Mouse (Mus musculus) midbrain, embryonic 16.5 days (tissue): ENCODE results near the gene Atg4d. TPM values are rescaled to one million over a fixed set of nuclear protein-coding genes. Genes with fewer than 3 reads are reported as not detected.
"Not testable (repeated sequence)": the region's sequence is repeated elsewhere in the genome, so short reads cannot be mapped to it uniquely, and the experiment has no call there.

Source experiments
- ATAC-seq: fragments of 200-750 bp; cut with Nextera tagmentation; 2 replicates; pipeline ENCODE4 v1.8.0; 2017; ENCODE audit warnings: moderate TSS enrichment
- H3K27ac ChIP-seq: fragments of 300-500 bp; sonication (generic); 2 replicates; pipeline ENCODE4 v1.5.1; 2014; ENCODE audit warnings: mild to moderate bottlenecking, low read length, mixed read lengths
- H3K27me3 ChIP-seq: fragments of 300-500 bp; sonication (generic); 2 replicates; pipeline ENCODE4 v1.6.1; 2014; ENCODE audit warnings: low read depth, low read length, mixed read lengths; ENCODE audit not compliant: control insufficient read depth, insufficient read depth
- H3K36me3 ChIP-seq: fragments of 300-500 bp; sonication (generic); 2 replicates; pipeline ENCODE4 v1.6.1; 2014; ENCODE audit warnings: mild to moderate bottlenecking, low read length, moderate library complexity, mixed read lengths; ENCODE audit not compliant: control insufficient read depth, insufficient read depth
- H3K4me1 ChIP-seq: fragments of 300-500 bp; sonication (generic); 2 replicates; pipeline ENCODE4 v1.6.1; 2014; ENCODE audit warnings: mild to moderate bottlenecking, low read length, mixed read lengths; ENCODE audit not compliant: control insufficient read depth, insufficient read depth
- H3K4me2 ChIP-seq: fragments of 300-500 bp; sonication (generic); 2 replicates; pipeline ENCODE4 v1.6.1; 2014; ENCODE audit warnings: mild to moderate bottlenecking, low read length, mixed read lengths
- H3K4me3 ChIP-seq: fragments of 300-500 bp; sonication (generic); 2 replicates; pipeline ENCODE4 v1.5.1; 2014; ENCODE audit warnings: low read depth, mild to moderate bottlenecking, low read length, moderate library complexity, mixed read lengths
- H3K9ac ChIP-seq: fragments of 300-500 bp; sonication (generic); 2 replicates; pipeline ENCODE4 v1.6.1; 2014; ENCODE audit warnings: low read depth, low read length, mixed read lengths
- H3K9me3 ChIP-seq: fragments of 300-500 bp; sonication (generic); replicated peaks from 2 replicates; pipeline ENCODE4 v1.6.1; 2014; ENCODE audit warnings: mild to moderate bottlenecking, low read length, mixed read lengths; ENCODE audit not compliant: control insufficient read depth, poor library complexity, severe bottlenecking
- WGBS: fragments of 180-500 bp; shearing (Covaris S2); extraction: QIAGEN DNeasy Blood & Tissue Kit; methylation state at CpG from one replicate; pipeline ENCODE4 v1.1.7; 2014; 5-methylcytosine and 5-hydroxymethylcytosine counted together
- polyA plus RNA-seq: library from polyadenylated mRNA; unstranded; fragments of >200 nt; fragmentation: Nextera tagmentation; extraction: Ambion mirVana; gene quantifications from 2 replicates; pipeline ENCODE4 v1.2.1, GENCODE M21; 2015

The Atg4d gene
- polyA plus RNA-seq, 1 experiment from 2014 or later, result 43.0 TPM

- Histone ChIP-seq H3K4me3 (peak overlapping the region; percentile 64), H3K27ac (peak overlapping the region; percentile 63; the same call in 1 of the 2 replicates), H3K9ac (peak overlapping the region; percentile 80), H3K4me2 (peak overlapping the region; percentile 60), H3K9me3 (no peaks in the 10 kb centered on the region), H3K27me3 (no peaks in the 10 kb centered on the region), H3K36me3 (no peaks in the 10 kb centered on the region), H3K4me1 (peaks cover 13% of the 10 kb centered on the region)
- peak; percentile 54 for ATAC-seq
- whole genome bisulfite sequencing, result 11% methylated on average over 4 of the region's 4 CpGs
These were observed 55.2 kb downstream of the Atg4d start for GRCm38 (mm10) chr9:21320280-21320618.

DNA sequence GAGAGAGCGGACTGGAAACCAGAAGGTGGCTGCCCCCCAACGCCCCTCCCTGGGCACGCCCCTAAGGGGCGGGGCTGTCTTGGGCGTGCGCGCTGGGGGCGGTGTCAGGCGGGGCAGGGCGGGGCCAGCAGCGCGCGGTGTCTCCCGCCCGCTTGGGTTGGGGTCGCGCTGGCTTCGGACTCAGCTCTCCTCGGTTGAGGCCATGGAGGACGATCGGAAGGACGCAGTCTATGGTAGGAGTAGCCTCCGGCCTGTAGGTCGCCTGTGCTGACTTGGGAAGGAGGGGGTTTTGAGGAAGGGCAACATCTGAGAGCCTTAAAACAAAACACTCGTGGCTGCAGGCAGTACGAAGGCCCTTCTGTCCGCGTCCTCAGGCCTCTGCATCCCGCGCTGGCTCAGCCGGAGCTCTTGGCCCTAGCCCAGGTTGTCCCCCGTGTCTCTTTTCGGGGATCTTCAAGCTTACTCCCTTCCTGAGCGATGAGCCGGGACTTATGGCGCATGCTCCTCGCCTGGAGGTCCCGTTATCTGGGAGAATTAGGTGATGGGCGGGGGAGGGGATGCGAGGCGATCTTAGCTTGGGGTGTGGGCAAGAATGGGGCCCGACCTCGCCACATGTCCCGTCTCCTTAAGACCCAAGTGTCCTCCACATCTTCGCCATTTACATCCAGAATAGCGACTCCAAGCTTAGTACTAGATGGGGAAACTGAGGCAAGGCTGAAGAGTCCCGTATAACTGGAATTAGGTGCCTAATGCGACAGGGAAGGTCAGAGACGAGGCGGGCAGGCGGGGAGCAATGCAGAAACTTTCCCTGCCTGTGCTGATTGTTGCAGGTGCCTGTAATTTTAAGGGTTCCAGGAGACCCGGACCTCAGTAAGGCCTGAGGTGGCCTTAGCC is 55.8 kb downstream of the Atg4d start, which contains the start of gene Slc44a2:
Gene Slc44a2, plus strand, starts transcription at position 80 of the 894 bp plus-strand sequence.
- Histone ChIP-seq H3K36me3 (no peaks in the 10 kb centered on the region), H3K4me2 (peak within 1 kb of the TSS; percentile 60), H3K27me3 (no peaks in the 10 kb centered on the region), H3K4me1 (peaks cover 13% of the 10 kb centered on the region), H3K27ac (peak within 1 kb of the TSS; percentile 63), H3K4me3 (peak within 1 kb of the TSS; percentile 64), H3K9ac (peak within 1 kb of the TSS; percentile 80), H3K9me3 (no peaks in the 10 kb centered on the region)
- peak; percentile 94 for ATAC-seq
- under 1% methylated on average over 52 of the region's 52 CpGs for WGBS

- 16% methylated on average over 6 of the region's 6 CpGs for WGBS
These were observed 56.4 kb downstream of the Atg4d start for GRCm38 (mm10) chr9:21321513-21321835.

DNA sequence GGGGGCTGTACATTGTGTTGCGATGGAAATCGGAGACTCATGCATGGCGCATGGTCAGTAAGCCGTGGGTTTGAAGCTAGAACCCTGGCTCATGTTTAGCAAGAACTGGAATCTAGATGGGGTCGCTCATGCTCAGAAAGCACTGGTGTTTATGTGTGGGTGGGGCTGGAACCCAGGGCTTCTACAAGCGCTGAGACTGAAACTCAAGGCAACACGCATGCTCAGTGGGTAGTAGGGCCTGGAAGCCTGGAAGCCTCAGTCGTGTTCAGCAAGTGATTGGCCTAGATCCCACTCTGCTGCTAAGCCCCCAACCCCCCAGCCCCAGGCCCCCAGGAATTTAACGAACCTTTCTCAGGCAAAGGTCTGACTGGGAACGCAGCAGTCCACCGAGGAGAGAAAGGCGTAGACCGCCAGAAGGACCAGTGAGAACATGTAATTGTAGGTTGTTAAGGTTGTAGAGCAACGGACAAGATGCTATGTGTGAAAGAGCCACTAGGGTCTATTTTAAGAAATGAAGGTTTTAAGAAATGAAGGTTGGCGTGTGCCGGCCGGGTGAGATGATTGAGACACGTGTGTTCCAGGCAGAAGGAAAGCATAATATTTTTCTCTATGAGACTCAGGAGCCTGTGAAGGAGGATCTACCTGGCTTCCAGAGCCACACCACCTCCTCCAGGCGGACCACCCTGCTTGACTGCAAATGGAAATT is 57.3 kb downstream of the Atg4d start:
- no peaks in the 10 kb centered on the region for H3K36me3 ChIP-seq
- H3K4me3 ChIP-seq, result no peak overlapping the region
- ATAC-seq, result no peak
- H3K9me3 ChIP-seq, result no peaks in the 10 kb centered on the region
- H3K4me1 ChIP-seq, result peaks cover 13% of the 10 kb centered on the region
- no peak overlapping the region for H3K9ac ChIP-seq
- H3K27ac ChIP-seq, result no peak overlapping the region
- peak overlapping the region; percentile 60; the same call in 1 of the 2 replicates for H3K4me2 ChIP-seq
- H3K27me3 ChIP-seq, result no peaks in the 10 kb centered on the region
- 86% methylated on average over 19 of the region's 19 CpGs for WGBS

More at GRCm38 (mm10) chr9:21321513-21321835, 56.4 kb downstream of the Atg4d start:
- Histone ChIP-seq H3K36me3 (no peaks in the 10 kb centered on the region), H3K4me2 (peak overlapping the region; percentile 60), H3K4me1 (peaks cover 13% of the 10 kb centered on the region), H3K27ac (no peak overlapping the region), H3K9me3 (no peaks in the 10 kb centered on the region), H3K9ac (peak overlapping the region; percentile 80), H3K27me3 (no peaks in the 10 kb centered on the region), H3K4me3 (peak overlapping the region; percentile 64)
- ATAC-seq, result no peak

GRCm38 (mm10) chr9:21322917-21323297 is 57.8 kb downstream of the Atg4d start:
- WGBS, result 94% methylated on average over 8 of the region's 8 CpGs
- not testable (repeated sequence) for H3K36me3 ChIP-seq, H3K4me2 ChIP-seq, H3K9ac ChIP-seq, H3K27me3 ChIP-seq, H3K4me3 ChIP-seq, H3K27ac ChIP-seq, H3K9me3 ChIP-seq, ATAC-seq
- peaks cover 13% of the 10 kb centered on the region for H3K4me1 ChIP-seq

DNA sequence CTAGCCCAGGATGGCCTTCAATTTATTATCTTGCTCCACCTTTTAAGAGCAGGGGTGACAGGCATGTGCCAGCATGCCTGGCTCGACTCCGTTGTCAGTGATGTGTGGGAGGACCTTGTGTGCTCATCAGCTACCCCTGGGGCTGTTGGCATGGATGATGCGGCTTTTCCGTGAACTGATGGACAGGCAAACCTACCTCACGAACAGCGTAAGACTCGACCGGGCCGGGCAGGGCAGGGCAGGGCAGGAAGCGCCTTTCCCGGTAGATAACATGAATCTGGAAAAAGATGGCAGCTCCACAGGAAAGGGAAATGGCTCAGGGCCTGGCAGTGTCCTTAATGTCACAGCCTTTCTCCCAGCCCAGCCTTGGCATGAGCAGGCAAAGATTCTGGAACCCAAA is 59.2 kb downstream of the Atg4d start:
- no peaks in the 10 kb centered on the region for H3K27me3 ChIP-seq
- H3K4me3 ChIP-seq, result no peak overlapping the region
- no peak for ATAC-seq
- H3K4me1 ChIP-seq, result peaks cover 13% of the 10 kb centered on the region
- H3K36me3 ChIP-seq, result no peaks in the 10 kb centered on the region
- no peak overlapping the region for H3K27ac ChIP-seq
- no peaks in the 10 kb centered on the region for H3K9me3 ChIP-seq
- no peak overlapping the region for H3K4me2 ChIP-seq
- WGBS, result 93% methylated on average over 11 of the region's 11 CpGs
- no peak overlapping the region for H3K9ac ChIP-seq

Other genes starting within 250 kb of the Atg4d start
- 3.0 and 3.1 TPM in 2 replicates for gene Icam1, start 249.3 kb upstream of the Atg4d start, polyA plus RNA-seq
- 0.24 TPM in 1 of 2 replicates, not detected in the other for gene Icam4, start 235.9 kb upstream of the Atg4d start, polyA plus RNA-seq
- 2.2 and 2.5 TPM in 2 replicates for gene Icam5, start 233.2 kb upstream of the Atg4d start, polyA plus RNA-seq
- 0.78 and 1.6 TPM in 2 replicates for gene Zglp1, start 198.2 kb upstream of the Atg4d start, polyA plus RNA-seq
- 1.8 and 1.9 TPM in 2 replicates for gene Gm49373, start 192.2 kb upstream of the Atg4d start, polyA plus RNA-seq
- gene Fdx1l, start 191.7 kb upstream of the Atg4d start, polyA plus RNA-seq, result 59.9 and 73.0 TPM in 2 replicates
- gene Gm38431, start 173.3 kb upstream of the Atg4d start, polyA plus RNA-seq, result 1.6 and 1.9 TPM in 2 replicates
- 28.9 and 30.4 TPM in 2 replicates for gene Raver1, start 173.3 kb upstream of the Atg4d start, polyA plus RNA-seq
- 9.7 and 9.9 TPM in 2 replicates for gene Tyk2, start 134.1 kb upstream of the Atg4d start, polyA plus RNA-seq
- gene Cdc37, start 115.3 kb upstream of the Atg4d start, polyA plus RNA-seq, result 199 and 227 TPM in 2 replicates
- 44.2 and 49.3 TPM in 2 replicates for gene Pde4a, start 99.6 kb upstream of the Atg4d start, polyA plus RNA-seq
- 68.0 and 69.9 TPM in 2 replicates for gene Keap1, start 25.9 kb upstream of the Atg4d start, polyA plus RNA-seq
- gene S1pr5, start 16.9 kb upstream of the Atg4d start, polyA plus RNA-seq, result 3.7 and 4.3 TPM in 2 replicates
- gene Kri1, start 22.7 kb downstream of the Atg4d start, polyA plus RNA-seq, result 17.0 and 18.3 TPM in 2 replicates
- 98.9 and 117 TPM in 2 replicates for gene Cdkn2d, start 26.1 kb downstream of the Atg4d start, polyA plus RNA-seq
- 1.6 and 2.1 TPM in 2 replicates for gene Ap1m2, start 47.0 kb downstream of the Atg4d start, polyA plus RNA-seq
- gene Slc44a2, start 55.4 kb downstream of the Atg4d start, polyA plus RNA-seq, result 65.5 and 69.1 TPM in 2 replicates
- gene Ilf3, start 102.6 kb downstream of the Atg4d start, polyA plus RNA-seq, result 228 and 245 TPM in 2 replicates
- gene Qtrt1, start 146.5 kb downstream of the Atg4d start, polyA plus RNA-seq, result 51.9 and 54.0 TPM in 2 replicates
- gene Dnm2, start 159.6 kb downstream of the Atg4d start, polyA plus RNA-seq, result 63.2 and 64.5 TPM in 2 replicates
- gene Tmed1, start 245.0 kb downstream of the Atg4d start, polyA plus RNA-seq, result 54.5 and 55.2 TPM in 2 replicates